In genomic region chr4:100209106-100209505, GRCm38 (mm10) we compare ENCODE assay signal across 14 mouse cellular contexts.
"Had no signal": no experiment of that assay in that cellular context is flagged by ENCODE, and none has a peak within 500 bp of the region (broad histone marks: within the 10 kb centered on the region; RNA-seq: fewer than 3 reads in every experiment).

No protein-coding gene starts in this region.

- H3K9ac ChIP-seq: liver, embryonic 13.5 days; midbrain, embryonic 13.5 days; stomach, embryonic 15.5 days had no signal

- H3K9me3 ChIP-seq: liver, embryonic 13.5 days; midbrain, embryonic 13.5 days; stomach, embryonic 15.5 days had no signal

- H3K4me1 ChIP-seq: midbrain, embryonic 13.5 days; stomach, embryonic 15.5 days had no signal

- DNase-seq: kidney, adult 9 months; kidney, postnatal 14 days; kidney, postnatal 4 days; layer of hippocampus, postnatal 36 days; liver, embryonic 13.5 days; lung, adult 2 months; lung, postnatal 14 days; right cerebral cortex, postnatal 25 days; spleen, adult 18-20 months; thymus, postnatal 25 days had no signal

- H3K36me3 ChIP-seq: liver, embryonic 13.5 days; midbrain, embryonic 13.5 days; stomach, embryonic 15.5 days had no signal

- H3K27me3 ChIP-seq: liver, embryonic 13.5 days; midbrain, embryonic 13.5 days; stomach, embryonic 15.5 days had no signal

- ATAC-seq: midbrain, embryonic 13.5 days had no signal

- H3K4me3 ChIP-seq: left cerebral cortex, adult 2 months; liver, embryonic 13.5 days; midbrain, embryonic 13.5 days; stomach, embryonic 15.5 days had no signal

- H3K27ac ChIP-seq: left cerebral cortex, adult 2 months; liver, embryonic 13.5 days; macrophage; midbrain, embryonic 13.5 days; stomach, embryonic 15.5 days had no signal

- H3K4me2 ChIP-seq: liver, embryonic 13.5 days; midbrain, embryonic 13.5 days; stomach, embryonic 15.5 days had no signal
